Mouse (Mus musculus): Measurements from ENCODE around the gene Olfr1416. TPM values are rescaled to one million over a fixed set of nuclear protein-coding genes. Genes with fewer than 3 reads are reported as not detected.
A peak's percentile ranks its signal among the peaks of the same experiment; 100 is the strongest.

Olfr1416 gene
- polyA plus RNA-seq, 1 experiment from 2014 or later, result not detected

DNA sequence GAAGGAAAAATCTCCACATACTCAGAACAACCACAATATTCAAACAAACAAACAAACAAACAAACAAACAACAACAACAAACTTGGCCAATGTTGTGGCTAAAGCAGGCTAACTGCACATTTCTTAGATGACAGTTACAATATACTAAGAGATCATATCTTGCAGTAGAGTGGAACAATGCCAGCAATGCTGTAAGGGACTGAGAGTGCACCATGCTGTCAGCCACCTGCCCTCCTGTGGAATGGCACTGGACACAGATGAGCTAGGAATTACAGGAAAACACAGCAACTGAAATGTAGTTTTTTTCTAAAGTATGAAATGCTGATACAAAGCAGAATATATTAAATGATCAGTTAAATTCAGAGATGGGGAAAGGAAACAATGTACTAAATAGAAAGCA, 27.2 kb downstream of the Olfr1416 start:
- no peak overlapping the region for H3K4me3 ChIP-seq
- peaks cover 84% of the 10 kb centered on the region for H3K36me3 ChIP-seq
- no peak overlapping the region for H3K27ac ChIP-seq
- H3K9ac ChIP-seq, result no peak overlapping the region
- H3K4me2 ChIP-seq, result no peak overlapping the region
- ATAC-seq (ENCODE audit: insufficient number of reproducible peaks, low FRiP score, low TSS enrichment, low read depth), result no peak
- H3K9me3 ChIP-seq, result no peaks in the 10 kb centered on the region
- no peaks in the 10 kb centered on the region for H3K4me1 ChIP-seq
- H3K27me3 ChIP-seq, result no peaks in the 10 kb centered on the region

GRCm38 (mm10) chr1:92453751-92454445, 31.0 kb downstream of the Olfr1416 start:
- Histone ChIP-seq H3K27ac (no peak overlapping the region), H3K27me3 (no peaks in the 10 kb centered on the region), H3K4me3 (no peak overlapping the region), H3K36me3 (peaks cover 83% of the 10 kb centered on the region), H3K4me1 (no peaks in the 10 kb centered on the region), H3K4me2 (no peak overlapping the region), H3K9me3 (no peaks in the 10 kb centered on the region), H3K9ac (no peak overlapping the region)
- WGBS, result 68% methylated on average over 8 of the region's 8 CpGs
- no peak for ATAC-seq (ENCODE audit: insufficient number of reproducible peaks, low FRiP score, low TSS enrichment, low read depth)

- 84% methylated on average over 3 of the region's 3 CpGs for WGBS
- ATAC-seq (ENCODE audit: insufficient number of reproducible peaks, low FRiP score, low TSS enrichment, low read depth), result no peak
Measured at GRCm38 (mm10) chr1:92448293-92448692, 36.6 kb downstream of the Olfr1416 start.

DNA sequence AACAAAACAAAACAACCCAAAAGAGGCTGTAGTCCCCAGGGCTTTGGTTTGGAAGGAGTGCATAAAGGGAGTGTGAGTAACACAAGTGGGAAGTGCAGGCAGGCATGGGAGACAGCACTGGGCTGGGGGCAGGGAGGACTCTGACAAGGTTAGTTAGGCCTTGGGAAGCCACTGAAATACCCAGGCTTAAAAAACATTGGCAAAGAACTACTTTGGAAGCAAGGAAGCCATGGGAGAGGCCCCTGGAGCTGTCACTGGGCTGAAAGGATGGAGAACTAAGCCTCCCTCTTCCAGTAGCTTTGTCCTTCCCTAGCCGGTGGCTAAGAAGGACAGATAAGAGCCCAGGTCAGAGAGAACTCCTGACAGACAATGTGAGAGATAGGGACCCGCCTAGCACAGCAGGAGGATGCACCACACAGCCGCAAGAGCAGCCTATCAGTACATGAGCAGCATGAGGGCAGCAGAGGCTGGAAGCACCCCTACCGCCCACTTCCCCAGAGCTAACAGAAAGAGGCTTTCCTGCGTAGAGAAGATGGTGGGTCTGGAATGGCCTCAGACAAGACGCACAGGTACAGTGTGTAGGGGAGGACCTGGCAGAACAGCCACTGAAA, 43.4 kb downstream of the Olfr1416 start:
- no peak for ATAC-seq (ENCODE audit: insufficient number of reproducible peaks, low FRiP score, low TSS enrichment, low read depth)
- H3K4me3 ChIP-seq, result no peak overlapping the region
- H3K27me3 ChIP-seq, result no peaks in the 10 kb centered on the region
- no peak overlapping the region for H3K27ac ChIP-seq
- peaks cover 74% of the 10 kb centered on the region for H3K36me3 ChIP-seq
- no peak overlapping the region for H3K4me2 ChIP-seq
- H3K4me1 ChIP-seq, result peaks cover 19% of the 10 kb centered on the region
- H3K9me3 ChIP-seq, result no peaks in the 10 kb centered on the region
- H3K9ac ChIP-seq, result no peak overlapping the region
- 84% methylated on average over 6 of the region's 6 CpGs for WGBS

More at GRCm38 (mm10) chr1:92448293-92448692, 36.6 kb downstream of the Olfr1416 start:
- H3K9me3 ChIP-seq, result no peaks in the 10 kb centered on the region
- no peak overlapping the region for H3K4me2 ChIP-seq
- H3K4me1 ChIP-seq, result no peaks in the 10 kb centered on the region
- H3K9ac ChIP-seq, result no peak overlapping the region
- H3K4me3 ChIP-seq, result no peak overlapping the region
- no peaks in the 10 kb centered on the region for H3K27me3 ChIP-seq
- no peak overlapping the region for H3K27ac ChIP-seq
- peaks cover 92% of the 10 kb centered on the region for H3K36me3 ChIP-seq

- Histone ChIP-seq H3K4me2 (no peak overlapping the region), H3K9ac (no peak overlapping the region), H3K36me3 (peaks cover 65% of the 10 kb centered on the region), H3K27ac (no peak overlapping the region), H3K9me3 (no peaks in the 10 kb centered on the region), H3K4me3 (no peak overlapping the region), H3K4me1 (peaks cover 21% of the 10 kb centered on the region), H3K27me3 (no peaks in the 10 kb centered on the region)
- 89% methylated on average over 9 of the region's 9 CpGs for WGBS
- ATAC-seq (ENCODE audit: insufficient number of reproducible peaks, low FRiP score, low TSS enrichment, low read depth), result no peak
Measured at GRCm38 (mm10) chr1:92440066-92440750, 44.7 kb downstream of the Olfr1416 start.

GRCm38 (mm10) chr1:92437678-92438271, 47.1 kb downstream of the Olfr1416 start:
- Histone ChIP-seq H3K9ac (no peak overlapping the region), H3K27ac (peak overlapping the region; percentile 63; the same call in 1 of the 2 replicates), H3K9me3 (no peaks in the 10 kb centered on the region), H3K27me3 (no peaks in the 10 kb centered on the region), H3K4me2 (no peak overlapping the region), H3K36me3 (peaks cover 41% of the 10 kb centered on the region), H3K4me1 (peaks cover 21% of the 10 kb centered on the region), H3K4me3 (no peak overlapping the region)
- WGBS, result 25% methylated on average over 9 of the region's 9 CpGs
- ATAC-seq (ENCODE audit: insufficient number of reproducible peaks, low FRiP score, low TSS enrichment, low read depth), result no peak

GRCm38 (mm10) chr1:92436831-92437321, 48.0 kb downstream of the Olfr1416 start:
- H3K36me3 ChIP-seq, result peaks cover 32% of the 10 kb centered on the region
- H3K4me2 ChIP-seq, result no peak overlapping the region
- WGBS, result 34% methylated on average over 4 of the region's 4 CpGs
- H3K9ac ChIP-seq, result no peak overlapping the region
- no peak overlapping the region for H3K27ac ChIP-seq
- no peaks in the 10 kb centered on the region for H3K9me3 ChIP-seq
- no peak for ATAC-seq (ENCODE audit: insufficient number of reproducible peaks, low FRiP score, low TSS enrichment, low read depth)
- H3K27me3 ChIP-seq, result no peaks in the 10 kb centered on the region
- no peak overlapping the region for H3K4me3 ChIP-seq
- peaks cover 26% of the 10 kb centered on the region for H3K4me1 ChIP-seq

DNA sequence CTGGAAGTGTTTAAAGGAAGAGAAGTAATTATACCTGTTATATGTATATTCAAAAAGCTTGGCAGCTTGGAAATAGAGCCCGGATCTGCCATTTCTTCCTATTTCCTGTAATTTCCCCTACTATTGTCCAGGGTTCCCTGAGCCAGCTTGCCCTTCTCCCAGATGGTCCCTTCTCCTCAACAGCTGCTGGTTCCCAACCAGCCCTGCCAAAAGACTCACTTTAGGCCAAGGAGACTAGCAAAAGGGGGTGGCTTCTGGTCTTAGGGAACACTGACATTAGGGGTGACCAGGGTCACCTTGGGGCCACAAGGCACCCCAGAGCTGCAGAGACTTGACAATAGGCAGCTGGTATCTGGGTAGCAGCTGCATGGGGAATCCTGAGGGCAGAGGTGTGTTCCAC, 49.9 kb downstream of the Olfr1416 start:
- H3K9ac ChIP-seq, result no peak overlapping the region
- WGBS, result 64% methylated on average over 1 of the region's 1 CpGs
- no peak for ATAC-seq (ENCODE audit: insufficient number of reproducible peaks, low FRiP score, low TSS enrichment, low read depth)
- H3K27me3 ChIP-seq, result no peaks in the 10 kb centered on the region
- no peak overlapping the region for H3K4me2 ChIP-seq
- H3K4me3 ChIP-seq, result no peak overlapping the region
- no peak overlapping the region for H3K27ac ChIP-seq
- H3K36me3 ChIP-seq, result peaks cover 18% of the 10 kb centered on the region
- no peaks in the 10 kb centered on the region for H3K9me3 ChIP-seq
- H3K4me1 ChIP-seq, result peaks cover 30% of the 10 kb centered on the region

- H3K9me3 ChIP-seq, result no peaks in the 10 kb centered on the region
- no peak overlapping the region for H3K9ac ChIP-seq
- H3K27ac ChIP-seq, result no peak overlapping the region
- peaks cover 23% of the 10 kb centered on the region for H3K4me1 ChIP-seq
- H3K4me3 ChIP-seq, result no peak overlapping the region
- H3K27me3 ChIP-seq, result no peaks in the 10 kb centered on the region
- H3K36me3 ChIP-seq, result no peaks in the 10 kb centered on the region
- 67% methylated on average over 9 of the region's 9 CpGs for WGBS
- no peak overlapping the region for H3K4me2 ChIP-seq
- ATAC-seq (ENCODE audit: insufficient number of reproducible peaks, low FRiP score, low TSS enrichment, low read depth), result no peak
Measured at GRCm38 (mm10) chr1:92432791-92433190, 52.1 kb downstream of the Olfr1416 start.

GRCm38 (mm10) chr1:92432098-92432497, 52.8 kb downstream of the Olfr1416 start:
- WGBS, result 56% methylated on average over 4 of the region's 4 CpGs
- no peaks in the 10 kb centered on the region for H3K9me3 ChIP-seq
- no peaks in the 10 kb centered on the region for H3K27me3 ChIP-seq
- no peak overlapping the region for H3K4me3 ChIP-seq
- no peak overlapping the region for H3K27ac ChIP-seq
- H3K4me2 ChIP-seq, result no peak overlapping the region
- peaks cover 16% of the 10 kb centered on the region; the same call in 1 of the 2 replicates for H3K4me1 ChIP-seq
- no peak for ATAC-seq (ENCODE audit: insufficient number of reproducible peaks, low FRiP score, low TSS enrichment, low read depth)
- no peak overlapping the region for H3K9ac ChIP-seq
- no peaks in the 10 kb centered on the region for H3K36me3 ChIP-seq

GRCm38 (mm10) chr1:92431420-92431819, 53.5 kb downstream of the Olfr1416 start:
- Histone ChIP-seq H3K36me3 (no peaks in the 10 kb centered on the region), H3K9ac (no peak overlapping the region), H3K9me3 (no peaks in the 10 kb centered on the region), H3K4me2 (no peak overlapping the region), H3K4me3 (no peak overlapping the region), H3K27ac (no peak overlapping the region), H3K4me1 (peaks cover 10% of the 10 kb centered on the region; the same call in 1 of the 2 replicates), H3K27me3 (no peaks in the 10 kb centered on the region)
- 72% methylated on average over 3 of the region's 3 CpGs for WGBS
- no peak for ATAC-seq (ENCODE audit: insufficient number of reproducible peaks, low FRiP score, low TSS enrichment, low read depth)

- Histone ChIP-seq H3K27me3 (no peaks in the 10 kb centered on the region), H3K9ac (no peak overlapping the region), H3K4me3 (no peak overlapping the region), H3K4me2 (no peak overlapping the region), H3K4me1 (peaks cover 10% of the 10 kb centered on the region; the same call in 1 of the 2 replicates), H3K27ac (no peak overlapping the region), H3K36me3 (no peaks in the 10 kb centered on the region), H3K9me3 (no peaks in the 10 kb centered on the region)
- WGBS, result 92% methylated on average over 1 of the region's 1 CpGs
- ATAC-seq (ENCODE audit: insufficient number of reproducible peaks, low FRiP score, low TSS enrichment, low read depth), result no peak
Measured at GRCm38 (mm10) chr1:92430991-92431390, 53.9 kb downstream of the Olfr1416 start.

Measured in limb, embryonic 15.5 days (tissue).